11 mouse cellular contexts compared by ENCODE assay signal in the genomic region with DNA sequence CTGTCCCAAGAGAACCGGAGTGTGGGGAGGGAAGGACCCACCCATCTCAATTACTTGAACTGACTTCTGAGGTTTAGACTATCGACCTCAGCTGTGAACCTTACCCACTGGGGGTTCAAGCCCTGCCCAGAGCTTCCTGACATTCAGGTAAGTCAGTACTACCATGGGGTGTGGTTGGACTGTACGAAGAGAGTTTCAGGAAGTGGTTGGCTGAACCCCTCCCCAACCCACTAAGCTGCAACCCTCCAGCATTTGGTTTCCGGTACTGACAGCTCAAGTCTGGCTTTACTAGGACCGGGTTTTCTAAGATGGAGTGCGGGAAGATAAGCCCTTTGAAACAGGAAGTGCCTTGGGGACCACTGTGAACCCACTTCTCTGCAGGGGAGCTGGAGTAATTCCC. TPM values are rescaled to one million over a fixed set of nuclear protein-coding genes. Genes with fewer than 3 reads are reported as not detected.
A peak's percentile ranks its signal among the peaks of the same experiment; 100 is the strongest.
DNase-seq lines count a peak whose midpoint lies in the region; ATAC-seq lines count a peak whose summit lies in the region.
"Had no signal": no experiment of that assay in that cellular context is flagged by ENCODE, and none has a peak within 500 bp of the region (broad histone marks: within the 10 kb centered on the region; RNA-seq: fewer than 3 reads in every experiment).

No protein-coding gene starts in this region.

- 0 out of 2 replicates have a peak, but pooled peaks have one; percentile 5 for ATAC-seq in liver, embryonic 13.5 days (ENCODE audit: low read depth)
- ATAC-seq: midbrain, embryonic 15.5 days had no signal

- H3K4me2 ChIP-seq in liver, embryonic 13.5 days = 0 out of 2 replicates have a peak overlapping the region, but pooled peaks have one; percentile 0
- H3K4me2 ChIP-seq: hindbrain, embryonic 14.5 days; midbrain, embryonic 15.5 days had no signal

- H3K9ac ChIP-seq in liver, embryonic 13.5 days = no peak overlapping the region
- H3K9ac ChIP-seq: hindbrain, embryonic 14.5 days; midbrain, embryonic 15.5 days had no signal

- H3K36me3 ChIP-seq in liver, embryonic 13.5 days = no peaks in the 10 kb centered on the region
- H3K36me3 ChIP-seq in splenic B cell, adult 2 months (ENCODE audit: control insufficient read depth, insufficient read depth, low read length, poor library complexity, severe bottlenecking) = no peaks in the 10 kb centered on the region
- H3K36me3 ChIP-seq in midbrain, embryonic 10.5 days = no peaks in the 10 kb centered on the region
- H3K36me3 ChIP-seq: midbrain, embryonic 15.5 days had no signal

- DNase-seq in kidney, adult 11 months = peak; percentile 63
- no peak for DNase-seq in kidney, adult 9 months
- peak; percentile 91 for DNase-seq in MEL-GATA-1-ER (ENCODE audit: extremely low read depth, low read depth)
- DNase-seq in liver, embryonic 13.5 days = no peak
- peak; percentile 62 for DNase-seq in splenic B cell, adult 2 months (ENCODE audit: low read depth, low spot score)
- no peak for DNase-seq in right cerebral cortex, postnatal 36 days (ENCODE audit: low spot score in 2 of 2)
- DNase-seq in c-Kit-positive CD71-positive TER-119-positive erythroid progenitor cells, embryonic 14.5 days (ENCODE audit: low spot score) = no peak
- DNase-seq in midbrain, embryonic 10.5 days (ENCODE audit: low spot score) = no peak
- DNase-seq: left cerebral cortex, postnatal 4 days had no signal

- no peak overlapping the region for H3K27ac ChIP-seq in liver, embryonic 13.5 days
- no peak overlapping the region for H3K27ac ChIP-seq in midbrain, embryonic 10.5 days (replicated peaks)
- H3K27ac ChIP-seq: hindbrain, embryonic 14.5 days; midbrain, embryonic 15.5 days had no signal

- H3K27me3 ChIP-seq in liver, embryonic 13.5 days = peaks cover 33% of the 10 kb centered on the region
- H3K27me3 ChIP-seq in splenic B cell, adult 2 months (ENCODE audit: control insufficient read depth, insufficient read depth, low read length, poor library complexity, severe bottlenecking) = 0 out of 2 replicates have a peak, but pooled peaks cover 3% of the 10 kb centered on the region
- H3K27me3 ChIP-seq in midbrain, embryonic 10.5 days (ENCODE audit: low read depth, poor library complexity, severe bottlenecking) = peaks cover 60% of the 10 kb centered on the region

- peaks cover 37% of the 10 kb centered on the region for H3K4me1 ChIP-seq in liver, embryonic 13.5 days (replicated peaks)
- peaks cover 17% of the 10 kb centered on the region for H3K4me1 ChIP-seq in midbrain, embryonic 10.5 days

- H3K4me3 ChIP-seq in liver, embryonic 13.5 days (replicated peaks) = no peak overlapping the region
- H3K4me3 ChIP-seq in midbrain, embryonic 10.5 days = no peak overlapping the region
- H3K4me3 ChIP-seq: midbrain, embryonic 15.5 days had no signal

- H3K9me3 ChIP-seq in liver, embryonic 13.5 days (replicated peaks) = no peaks in the 10 kb centered on the region
- no peaks in the 10 kb centered on the region for H3K9me3 ChIP-seq in midbrain, embryonic 10.5 days (replicated peaks)
- H3K9me3 ChIP-seq: midbrain, embryonic 15.5 days had no signal

- 10% methylated on average over 6 of the region's 6 CpGs for WGBS in liver, embryonic 13.5 days (ENCODE audit: insufficient replicate concordance)
- 68% methylated on average over 6 of the region's 6 CpGs for WGBS in midbrain, embryonic 10.5 days

RNA-seq across cellular contexts. Expression of a gene that starts 4.0 kb away (rescaled TPM):
- 4.7 and 5.4 TPM in 2 replicates for polyA plus RNA-seq in liver, embryonic 13.5 days (2015; fragmentation: Nextera tagmentation; extraction: Ambion mirVana)
- 2.7 and 3.1 TPM in 2 replicates for polyA plus RNA-seq in midbrain, embryonic 10.5 days (2016; fragmentation: Nextera tagmentation; extraction: Ambion mirVana)

RNA-seq across cellular contexts. Expression of a gene that starts 5.3 kb away (rescaled TPM):
- polyA plus RNA-seq in liver, embryonic 13.5 days (2015; fragmentation: Nextera tagmentation; extraction: Ambion mirVana) = 0.05 and 0.07 TPM in 2 replicates
- polyA plus RNA-seq in midbrain, embryonic 10.5 days (2016; fragmentation: Nextera tagmentation; extraction: Ambion mirVana) = 1.6 and 3.8 TPM in 2 replicates

RNA-seq across cellular contexts. Expression of a gene that starts 23.7 kb away (rescaled TPM):
- polyA plus RNA-seq in liver, embryonic 13.5 days (2015; fragmentation: Nextera tagmentation; extraction: Ambion mirVana) = 0.52 and 0.59 TPM in 2 replicates
- 0.56 and 1.2 TPM in 2 replicates for polyA plus RNA-seq in midbrain, embryonic 10.5 days (2016; fragmentation: Nextera tagmentation; extraction: Ambion mirVana)

RNA-seq across cellular contexts. Expression of a gene that starts 47.7 kb away (rescaled TPM):
- 48.7 and 50.4 TPM in 2 replicates for polyA plus RNA-seq in liver, embryonic 13.5 days (2015; fragmentation: Nextera tagmentation; extraction: Ambion mirVana)
- polyA plus RNA-seq in midbrain, embryonic 10.5 days (2016; fragmentation: Nextera tagmentation; extraction: Ambion mirVana) = 32.1 and 35.7 TPM in 2 replicates

RNA-seq across cellular contexts. Expression of a gene that starts 48.1 kb away (rescaled TPM):
- 109 and 141 TPM in 2 replicates for polyA plus RNA-seq in liver, embryonic 13.5 days (2015; fragmentation: Nextera tagmentation; extraction: Ambion mirVana)
- polyA plus RNA-seq in midbrain, embryonic 10.5 days (2016; fragmentation: Nextera tagmentation; extraction: Ambion mirVana) = 271 and 281 TPM in 2 replicates

Comparison
In these comparisons a context has a peak if more than half of its experiments do, and no peak if none do; other contexts are left out.
1. DNase-seq: peak in kidney, adult 11 months (single experiment), MEL-GATA-1-ER (single experiment) and splenic B cell, adult 2 months (single experiment); none in kidney, adult 9 months (single experiment), liver, embryonic 13.5 days (single experiment), right cerebral cortex, postnatal 36 days (0 of 2), c-Kit-positive CD71-positive TER-119-positive erythroid progenitor cells, embryonic 14.5 days (single experiment) and midbrain, embryonic 10.5 days (single experiment).